Mouse (Mus musculus) Patski (cell line): ENCODE data around the gene Nkx2-2. TPM values are rescaled to one million over a fixed set of nuclear protein-coding genes. Genes with fewer than 3 reads are reported as not detected.

ENCODE experiments used
- ATAC-seq: fragments of 100-300 bp; one replicate; pipeline ENCODE4 v1.8.0; 2021
- CTCF ChIA-PET: fragments of 350-600 bp; sonication (Branson Sonifier 250); formaldehyde crosslinking; loops from one replicate; lab custom pipeline; 2022; ENCODE audit warnings: inconsistent platforms; lab: Charles Lee
- POLR2A ChIA-PET: fragments of 350-600 bp; sonication (Branson Sonifier 250); formaldehyde crosslinking; loops from one replicate; lab custom pipeline; 2022; ENCODE audit warnings: antibody characterized with exemption, inconsistent platforms; lab: Charles Lee
- DNase-seq: peaks from one replicate; pipeline ENCODE4 v3.0.0-alpha.2; 2011; ENCODE audit warnings: low read depth, low spot score
- H3K27me3 ChIP-seq: fragments of 371-371 bp; one replicate; pipeline ENCODE4 v1.5.1; 2021
- CTCF ChIP-seq: fragments of 100-300 bp; IDR thresholded peaks from one replicate; pipeline ENCODE4 v1.5.1; 2021
- in situ Hi-C: fragments of 300-500 bp; cut with MboI; formaldehyde crosslinking; loops from 3 replicates; pipeline ENCODE4 v1.11.1; 2018; ENCODE audit warnings: low pct_unique_long_range_greater_than_20kb, mixed read lengths
- polyA plus RNA-seq: library from polyadenylated mRNA; unstranded; gene quantifications from one replicate; pipeline ENCODE4 v1.2.3, GENCODE M21; 2021

Gene Nkx2-2
- not detected for polyA plus RNA-seq

DNA sequence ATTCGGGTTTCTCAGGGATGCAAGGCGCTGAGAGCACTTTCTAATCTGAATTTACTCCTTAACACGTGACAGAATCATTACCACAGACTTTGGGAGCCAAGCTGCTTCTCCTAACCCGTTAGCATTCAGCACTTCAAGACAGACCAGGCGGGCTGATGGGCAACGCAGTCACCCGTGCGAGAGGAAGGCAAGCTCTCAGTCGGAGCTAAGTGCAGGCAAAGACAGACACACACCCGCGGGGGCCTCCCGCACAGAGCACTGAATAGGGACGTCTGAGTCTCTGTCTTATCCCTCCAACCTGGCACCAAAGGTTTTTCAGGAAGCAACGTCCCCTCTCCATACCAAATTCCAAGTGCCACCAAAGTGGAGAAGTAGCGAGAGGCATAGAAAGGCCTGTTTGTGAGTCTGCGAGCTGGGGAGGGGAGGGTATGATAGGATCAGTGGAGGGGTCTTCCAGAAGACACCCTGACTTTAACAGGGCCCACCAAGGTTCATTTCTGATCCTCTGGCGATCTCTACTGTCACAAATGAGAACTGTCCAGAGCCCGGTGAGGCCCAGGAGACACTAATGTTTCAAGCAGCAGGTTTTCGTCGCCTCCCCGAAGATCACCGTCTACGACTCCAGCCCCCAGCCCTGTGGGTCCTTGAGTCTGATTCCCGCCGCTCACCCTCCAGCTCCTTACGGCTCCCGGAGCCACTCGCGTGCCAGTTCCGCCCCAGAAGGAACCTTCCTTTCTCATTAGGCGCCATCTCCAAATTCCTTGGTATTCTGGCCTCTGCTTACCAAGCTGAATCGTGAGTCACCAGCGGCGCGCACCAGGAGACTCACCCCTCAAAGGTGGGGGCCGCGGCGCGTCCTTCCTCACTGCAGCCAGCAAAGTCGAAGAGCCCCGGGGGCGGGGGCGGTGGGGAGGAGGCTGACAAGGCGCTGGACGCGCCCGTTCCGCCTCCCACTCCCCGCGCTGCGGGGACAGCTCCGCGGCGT is at the start of gene Nkx2-2:
TSS of gene Nkx2-2 (minus strand) at position 973 of the 985 bp plus-strand sequence.
- DNase-seq (no peak), ATAC-seq (peak; percentile 65)
- CTCF ChIA-PET: interaction anchor here (1.3 kb wide), 1 partner anchor 234 kb away, joined by 3 read pairs; no protein-coding TSS in a partner anchor
- peaks cover 58% of the 10 kb centered on the region for H3K27me3 ChIP-seq
- TF ChIP-seq CTCF: no peak
- POLR2A ChIA-PET: no interaction called here
- in situ Hi-C loops: loop anchor here (25.0 kb wide), 1 partner anchor 706 kb away; no protein-coding TSS in a partner anchor

DNA sequence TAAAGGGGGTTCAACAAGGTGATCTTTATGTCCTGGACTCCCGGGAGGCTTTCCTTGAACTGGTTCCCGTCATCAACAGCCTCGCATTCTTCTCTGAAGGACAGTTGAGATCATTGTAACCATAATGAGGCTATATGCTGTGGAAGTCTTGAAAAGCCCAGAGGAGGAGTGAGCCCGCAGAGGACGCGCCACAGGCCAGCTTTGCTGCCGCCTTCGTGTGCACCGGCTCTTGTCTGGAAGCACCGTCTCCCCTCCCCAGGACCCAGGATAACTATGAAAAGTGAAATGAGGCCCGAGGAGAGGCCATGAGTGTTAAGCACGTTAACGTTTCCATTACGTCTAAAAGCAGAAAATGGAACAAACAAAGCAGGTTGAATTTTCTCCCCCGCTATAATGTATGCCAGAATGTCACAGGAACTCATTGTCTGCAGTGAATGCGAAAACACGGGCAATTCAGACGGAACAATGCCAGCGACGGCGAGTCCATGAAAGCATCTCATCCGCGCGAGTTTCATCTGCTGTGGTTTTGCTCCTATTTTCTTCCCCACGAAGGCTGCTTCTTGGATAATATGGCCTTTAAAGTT is 41.8 kb upstream of the Nkx2-2 start:
- TF ChIP-seq CTCF: no peak
- POLR2A ChIA-PET: no interaction called here
- in situ Hi-C loops: no loop called here
- no peak for ATAC-seq
- no peak for DNase-seq
- CTCF ChIA-PET: no interaction called here
- H3K27me3 ChIP-seq: peaks cover 8% of the 10 kb centered on the region

DNA sequence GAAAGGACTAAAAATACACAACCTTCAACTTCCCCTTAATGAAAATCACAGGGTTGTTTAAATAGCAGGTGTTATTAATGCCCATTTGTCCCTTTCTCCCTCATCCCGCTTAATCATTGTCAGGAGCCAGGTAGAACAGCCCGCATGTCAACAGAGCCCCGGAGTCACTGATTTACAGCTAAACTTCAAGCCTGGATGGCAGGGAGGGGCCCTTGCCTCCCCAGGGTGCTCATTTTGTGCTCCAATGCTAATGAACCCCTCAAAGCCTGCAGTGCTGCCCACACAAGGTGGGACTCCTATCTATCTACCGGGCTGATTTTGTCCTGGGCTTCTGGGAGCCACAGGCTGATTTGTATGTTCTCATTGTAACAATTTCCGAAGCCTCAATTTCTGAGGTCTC is 37.1 kb upstream of the Nkx2-2 start:
- ATAC-seq: no peak
- no peak for TF ChIP-seq CTCF

DNA sequence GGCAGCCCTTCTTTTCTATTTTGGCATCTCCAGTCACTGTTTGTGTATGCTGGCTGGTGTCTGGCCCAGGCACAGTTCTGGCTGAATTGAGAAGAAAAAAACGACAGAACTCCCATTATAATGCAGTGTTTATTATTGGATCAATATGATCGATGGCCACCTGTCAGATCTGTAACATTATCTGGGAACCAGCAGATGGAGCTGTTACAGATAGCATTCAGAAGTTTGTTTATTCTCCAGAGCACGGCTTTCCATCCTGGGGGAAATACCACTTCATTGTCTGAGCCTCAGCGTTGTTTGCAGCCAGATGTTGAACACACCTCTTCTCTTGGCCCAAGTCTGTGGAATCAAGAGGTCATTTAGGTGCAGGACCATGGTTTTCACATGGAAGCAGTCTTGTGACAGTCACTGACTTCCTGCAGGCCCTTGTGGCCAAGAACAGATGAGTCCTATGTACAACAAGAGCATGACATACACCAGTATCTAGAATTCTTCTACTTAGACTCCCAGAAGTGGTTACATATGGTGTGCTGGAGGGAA is 11.1 kb upstream of the Nkx2-2 start:
- TF ChIP-seq CTCF: no peak
- ATAC-seq (no peak), DNase-seq (no peak)
- ChIA-PET CTCF (no interaction called here), POLR2A (no interaction called here)
- peaks cover 7% of the 10 kb centered on the region for H3K27me3 ChIP-seq
- in situ Hi-C loops: no loop called here

More for the DNA sequence above, 37.1 kb upstream of the Nkx2-2 start:
- ChIA-PET CTCF (no interaction called here), POLR2A (no interaction called here)
- DNase-seq: no peak
- in situ Hi-C loops: no loop called here
- peaks cover 9% of the 10 kb centered on the region for H3K27me3 ChIP-seq

DNA sequence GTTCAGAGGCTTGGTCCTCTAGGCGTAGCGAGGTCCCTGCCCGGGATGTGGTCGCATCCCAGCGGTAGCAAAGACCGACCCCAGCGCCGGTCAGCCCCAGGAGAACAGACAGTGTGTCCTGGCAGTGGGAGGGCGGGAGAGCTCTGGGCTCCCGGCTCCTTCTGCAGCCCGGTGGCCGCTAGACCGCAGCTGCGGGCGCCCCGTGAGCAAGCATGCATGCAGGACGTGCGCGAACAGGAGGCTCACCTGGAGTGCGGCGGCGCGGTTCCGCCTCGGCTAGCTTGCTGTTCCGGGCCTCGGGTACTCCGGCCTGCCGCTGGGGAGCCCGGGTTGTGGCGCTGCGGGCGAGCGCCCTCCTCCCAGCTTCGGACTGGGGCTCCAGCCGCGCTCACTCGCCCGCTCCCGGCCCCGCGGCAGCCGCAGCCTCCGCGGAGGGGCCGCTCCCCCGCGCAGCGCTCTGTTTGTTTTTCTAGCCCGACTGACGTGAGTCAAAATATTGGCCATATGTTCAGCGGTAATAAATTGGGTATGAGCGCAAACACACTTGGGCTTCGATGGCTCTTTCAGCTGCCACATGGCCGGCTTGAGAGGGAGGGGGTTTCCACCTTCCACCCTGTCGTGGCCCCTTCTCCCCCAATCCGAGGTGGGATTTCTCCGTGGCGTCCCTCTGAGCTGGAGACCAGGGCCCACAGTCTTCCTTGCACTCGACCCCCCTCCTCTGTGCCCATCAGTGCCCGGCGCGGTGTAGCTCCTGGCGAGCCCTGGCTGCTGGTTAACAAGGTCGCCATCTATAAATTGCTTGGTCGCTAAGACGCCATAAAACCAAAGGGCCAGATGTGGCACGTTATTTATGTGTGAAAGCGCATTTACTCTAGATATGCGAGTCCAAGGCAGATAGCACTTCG is 920 bp upstream of the Nkx2-2 start:
- TF ChIP-seq CTCF: no peak
- in situ Hi-C loops: loop anchor here (25.0 kb wide), 1 partner anchor 708 kb away; no protein-coding TSS in a partner anchor
- ATAC-seq: no peak
- ChIA-PET POLR2A (no interaction called here), CTCF (no interaction called here)
- peaks cover 47% of the 10 kb centered on the region for H3K27me3 ChIP-seq
- DNase-seq: no peak

DNA sequence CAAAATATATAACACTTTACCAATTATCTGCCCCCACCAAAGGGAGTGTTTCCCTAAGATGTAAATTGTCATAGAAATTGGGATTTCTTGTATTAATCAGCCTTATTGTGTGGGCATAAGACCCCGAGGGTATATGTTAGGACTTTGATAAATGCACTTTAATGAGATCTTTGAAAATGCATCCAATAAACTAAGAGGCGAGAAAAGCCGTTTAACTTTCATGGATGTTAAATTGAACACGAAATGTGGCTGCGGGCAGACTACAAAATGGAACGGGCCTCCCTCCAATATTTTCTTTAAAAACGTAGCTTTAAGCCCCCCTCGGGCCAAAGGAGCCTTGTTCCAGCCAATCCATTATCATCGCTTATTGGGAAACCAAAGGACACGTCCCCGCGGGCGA is 1.3 kb downstream of the Nkx2-2 start:
- ChIA-PET CTCF (interaction anchor here (1.3 kb wide), 1 partner anchor 233 kb away, joined by 3 read pairs; no protein-coding TSS in a partner anchor), POLR2A (no interaction called here)
- no peak for ATAC-seq
- TF ChIP-seq CTCF: no peak
- in situ Hi-C loops: loop anchor here (25.0 kb wide), 1 partner anchor 705 kb away; no protein-coding TSS in a partner anchor
- H3K27me3 ChIP-seq: peaks cover 64% of the 10 kb centered on the region
- DNase-seq: no peak

DNA sequence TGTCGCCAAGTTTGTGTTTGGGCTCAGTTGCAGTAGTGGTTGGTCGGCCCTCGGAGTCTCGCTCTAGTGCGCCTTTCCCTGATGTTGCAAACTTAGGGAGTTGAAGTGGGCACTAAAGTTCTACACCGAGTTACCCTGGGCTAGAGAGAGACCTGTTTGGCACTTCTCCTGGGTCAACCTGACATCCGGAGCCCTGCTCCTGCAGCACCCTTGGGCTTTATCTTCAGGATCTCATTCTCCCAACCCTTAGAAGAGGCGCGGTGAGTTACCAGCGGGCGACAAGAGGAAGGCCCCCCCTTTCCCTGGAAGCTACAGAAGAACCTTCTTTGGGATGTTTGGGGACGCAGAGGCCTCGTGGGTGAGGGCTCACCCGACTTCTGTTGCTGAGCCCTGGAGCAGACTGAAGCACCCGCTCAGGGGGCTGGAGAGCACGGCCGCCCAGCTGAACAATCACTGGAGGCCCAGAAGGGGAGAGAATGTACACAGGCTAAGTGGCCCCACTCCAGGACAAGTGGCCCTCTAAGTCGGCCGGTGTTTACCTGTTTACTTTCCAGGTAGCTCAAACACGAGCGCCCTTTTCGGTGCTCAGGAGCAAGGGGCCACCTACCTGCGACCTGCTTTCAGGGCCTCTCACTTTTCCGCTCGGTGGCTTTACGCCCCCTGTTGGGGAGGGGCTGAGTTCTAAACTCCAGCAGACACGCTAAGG is 3.6 kb downstream of the Nkx2-2 start:
- ChIA-PET POLR2A (interaction anchor here (0.6 kb wide), 1 partner anchor 9 kb away, joined by 3 read pairs; no protein-coding TSS in a partner anchor), CTCF (no interaction called here)
- TF ChIP-seq CTCF: no peak
- in situ Hi-C loops: loop anchor here (25.0 kb wide), 1 partner anchor 703 kb away; no protein-coding TSS in a partner anchor
- peaks cover 67% of the 10 kb centered on the region for H3K27me3 ChIP-seq
- DNase-seq (no peak), ATAC-seq (no peak)

DNA sequence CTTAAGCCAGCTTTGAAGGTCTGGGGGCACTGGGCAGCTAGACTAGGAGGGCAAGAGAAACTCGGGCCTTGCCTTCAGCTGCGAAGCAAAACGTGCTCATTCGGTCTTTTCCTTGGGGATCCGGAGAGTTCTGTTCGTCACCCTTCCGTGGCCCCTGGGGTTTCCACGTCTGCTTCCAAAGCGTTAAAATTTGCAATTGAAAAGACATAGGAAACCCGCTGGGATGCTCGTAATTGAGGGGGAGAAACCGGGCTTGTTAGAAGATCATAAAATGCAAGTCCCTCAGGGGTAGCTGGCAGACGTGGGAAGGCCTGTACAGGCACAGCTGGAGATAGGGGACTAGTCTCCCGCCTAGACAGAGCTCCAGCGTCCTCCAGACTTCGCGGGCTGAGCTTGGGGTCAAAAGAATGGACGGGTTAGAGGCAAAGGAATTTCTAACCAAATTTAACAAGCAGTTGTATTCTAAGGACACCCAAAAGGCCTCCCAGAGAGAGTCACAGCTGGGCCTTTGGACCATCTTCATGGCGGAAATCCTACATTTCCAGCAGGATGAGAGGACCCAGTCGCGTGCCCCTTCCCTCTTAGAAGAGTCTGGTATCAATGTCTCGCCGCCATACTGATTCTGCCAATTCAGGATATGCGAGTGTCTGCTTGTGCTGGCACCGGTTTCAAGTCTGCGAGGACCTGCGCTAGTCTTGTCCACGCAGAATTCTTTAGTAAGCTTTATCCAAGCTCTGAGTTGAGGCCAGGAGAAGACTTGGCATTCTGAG is 4.3 kb downstream of the Nkx2-2 start:
- TF ChIP-seq CTCF: no peak
- ChIA-PET POLR2A (no interaction called here), CTCF (no interaction called here)
- no peak for DNase-seq
- no peak for ATAC-seq
- in situ Hi-C loops: loop anchor here (25.0 kb wide), 1 partner anchor 702 kb away; no protein-coding TSS in a partner anchor
- peaks cover 69% of the 10 kb centered on the region for H3K27me3 ChIP-seq
